Mouse (Mus musculus) hindbrain, embryonic 13.5 days (tissue): ENCODE data around the gene Txndc9. TPM values are rescaled to one million over a fixed set of nuclear protein-coding genes. Genes with fewer than 3 reads are reported as not detected.

Source experiments
- ATAC-seq: fragments of 200-750 bp; cut with Nextera tagmentation; 2 replicates; pipeline ENCODE4 v1.8.0; 2017; ENCODE audit warnings: moderate TSS enrichment; ENCODE audit not compliant: low FRiP score
- H3K27ac ChIP-seq: fragments of 300-500 bp; sonication (generic); 2 replicates; pipeline ENCODE4 v1.5.1; 2015; ENCODE audit warnings: inconsistent platforms, mild to moderate bottlenecking, moderate library complexity
- H3K27me3 ChIP-seq: fragments of 300-500 bp; sonication (generic); 2 replicates; pipeline ENCODE4 v1.6.1; 2015; ENCODE audit warnings: mild to moderate bottlenecking, inconsistent platforms
- H3K36me3 ChIP-seq: fragments of 300-500 bp; sonication (generic); 2 replicates; pipeline ENCODE4 v1.6.1; 2015; ENCODE audit warnings: mild to moderate bottlenecking, inconsistent platforms
- H3K4me1 ChIP-seq: fragments of 300-500 bp; sonication (generic); replicated peaks from 2 replicates; pipeline ENCODE4 v1.6.1; 2015; ENCODE audit warnings: inconsistent platforms
- H3K4me2 ChIP-seq: fragments of 300-500 bp; sonication (generic); 2 replicates; pipeline ENCODE4 v1.6.1; 2015; ENCODE audit warnings: inconsistent platforms, mild to moderate bottlenecking, moderate library complexity
- H3K4me3 ChIP-seq: fragments of 300-500 bp; sonication (generic); 2 replicates; pipeline ENCODE4 v1.5.1; 2015; ENCODE audit warnings: mild to moderate bottlenecking, inconsistent platforms
- H3K9ac ChIP-seq: fragments of 300-500 bp; sonication (generic); 2 replicates; pipeline ENCODE4 v1.6.1; 2015; ENCODE audit warnings: mild to moderate bottlenecking, inconsistent platforms
- H3K9me3 ChIP-seq: fragments of 300-500 bp; sonication (generic); 2 replicates; pipeline ENCODE4 v1.6.1; 2016; ENCODE audit warnings: inconsistent platforms
- WGBS: fragments of 180-500 bp; shearing (Covaris S2); methylation state at CpG from one replicate; pipeline ENCODE4 v1.1.7; 2015; 5-methylcytosine and 5-hydroxymethylcytosine counted together
- polyA plus RNA-seq: library from polyadenylated mRNA; unstranded; fragments of >200 nt; fragmentation: Nextera tagmentation; extraction: Ambion mirVana; gene quantifications from 2 replicates; pipeline ENCODE4 v1.2.1, GENCODE M21; 2015

Gene Txndc9
- polyA plus RNA-seq = 166 and 180 TPM in 2 replicates

DNA sequence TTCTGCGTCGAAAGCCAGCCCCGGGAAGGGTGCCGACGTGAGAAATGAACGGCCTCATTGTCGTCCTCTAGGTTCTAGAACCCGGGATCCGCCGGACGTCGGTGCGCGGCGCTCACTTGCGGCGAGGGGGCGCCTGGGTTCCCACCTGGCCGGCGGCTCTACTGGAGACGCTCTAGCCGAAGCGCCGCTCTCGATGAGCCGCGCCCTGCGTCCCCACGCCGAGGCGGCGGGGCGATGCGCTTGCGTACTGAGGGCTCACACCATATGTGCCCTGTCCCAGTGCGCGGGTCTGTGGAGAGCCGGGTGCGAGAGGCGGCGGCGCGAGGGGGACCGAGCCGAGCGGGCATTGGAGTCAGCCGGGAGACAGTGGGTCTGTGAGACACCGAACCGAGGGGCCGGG lies at the start of gene Txndc9, which contains the start of gene Eif5b:
Txndc9 (minus strand) TSS at position 27 of the 400 bp plus-strand sequence.
Eif5b (plus strand) TSS at position 144 of the 400 bp plus-strand sequence.
- Histone ChIP-seq H3K9me3 (no peaks in the 10 kb centered on the region), H3K27ac (peak within 1 kb of the TSS; percentile 95), H3K4me1 (peaks cover 23% of the 10 kb centered on the region), H3K36me3 (peaks cover 28% of the 10 kb centered on the region), H3K9ac (peak within 1 kb of the TSS; percentile 94), H3K27me3 (no peaks in the 10 kb centered on the region), H3K4me2 (peak within 1 kb of the TSS; percentile 84), H3K4me3 (peak within 1 kb of the TSS; percentile 89)
- ATAC-seq = peak; percentile 93
- under 1% methylated on average over 50 of the region's 50 CpGs for WGBS

DNA sequence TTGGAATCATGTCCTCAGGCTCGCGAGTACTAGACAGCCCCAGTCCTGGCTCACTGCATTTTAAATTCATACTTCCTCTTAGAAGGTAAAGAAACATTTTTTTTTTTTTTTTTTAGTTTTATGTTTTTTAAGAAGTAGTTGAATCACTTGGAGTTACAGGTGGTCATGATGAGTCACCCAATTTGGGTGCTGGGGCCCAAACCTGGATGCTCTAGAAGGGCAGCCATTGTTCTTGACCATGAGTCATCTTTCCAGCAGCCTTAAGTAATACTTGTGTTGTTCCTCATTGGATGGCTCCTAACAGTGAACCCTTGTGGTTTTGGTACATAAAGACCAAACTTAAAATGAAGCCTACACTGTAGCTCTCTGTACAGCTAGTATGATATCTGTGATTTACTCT lies 41.2 kb upstream of the Txndc9 start:
- no peaks in the 10 kb centered on the region for H3K4me1 ChIP-seq
- no peaks in the 10 kb centered on the region for H3K9me3 ChIP-seq
- no peak overlapping the region for H3K4me3 ChIP-seq
- ATAC-seq = no peak
- H3K4me2 ChIP-seq = no peak overlapping the region
- no peak overlapping the region for H3K9ac ChIP-seq
- no peaks in the 10 kb centered on the region for H3K27me3 ChIP-seq
- 94% methylated on average over 2 of the region's 2 CpGs for WGBS
- H3K36me3 ChIP-seq = peaks cover 76% of the 10 kb centered on the region
- H3K27ac ChIP-seq = no peak overlapping the region

DNA sequence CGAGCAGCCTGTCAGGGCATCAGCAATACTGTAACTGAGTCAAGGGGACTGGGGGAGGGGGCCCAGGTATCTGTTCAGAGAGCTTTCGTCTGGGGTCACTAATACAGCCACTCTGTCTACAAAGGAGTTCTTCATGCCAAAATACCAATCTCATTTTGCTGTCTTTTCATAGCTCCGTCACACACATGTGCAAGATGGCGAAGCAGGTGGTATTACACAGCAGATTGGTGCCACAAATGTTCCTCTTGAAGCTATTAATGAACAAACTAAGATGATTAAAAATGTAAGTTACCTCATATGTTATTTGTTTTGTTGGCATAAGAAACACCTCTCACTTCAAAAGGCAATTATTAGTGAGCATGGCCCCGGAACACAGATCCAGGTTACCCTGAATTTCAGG lies 39.7 kb upstream of the Txndc9 start:
- Histone ChIP-seq H3K4me2 (no peak overlapping the region), H3K4me3 (no peak overlapping the region), H3K9me3 (no peaks in the 10 kb centered on the region), H3K4me1 (no peaks in the 10 kb centered on the region), H3K9ac (no peak overlapping the region), H3K36me3 (peaks cover 81% of the 10 kb centered on the region), H3K27me3 (no peaks in the 10 kb centered on the region), H3K27ac (no peak overlapping the region)
- ATAC-seq = no peak
- 97% methylated on average over 5 of the region's 5 CpGs for WGBS

DNA sequence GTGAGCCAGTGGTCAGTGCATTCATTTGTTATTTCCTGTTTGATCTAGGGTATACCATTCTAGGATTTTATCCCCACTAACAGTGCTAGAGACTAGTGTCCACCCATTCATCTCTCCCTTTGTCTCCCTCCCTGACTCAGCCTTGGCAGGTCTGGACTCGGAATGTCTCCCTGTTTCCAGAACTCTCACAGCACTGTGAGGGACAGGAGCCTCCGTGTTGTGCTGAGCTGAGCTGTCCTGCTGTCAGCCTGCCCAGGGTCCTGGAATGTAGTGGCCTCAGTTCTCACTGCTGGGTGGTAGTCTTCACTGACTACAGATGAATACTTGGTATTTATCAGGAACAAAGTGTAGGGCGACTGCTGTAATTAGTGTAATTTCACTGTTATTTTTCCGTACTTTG lies 37.8 kb upstream of the Txndc9 start:
- Histone ChIP-seq H3K36me3 (peaks cover 73% of the 10 kb centered on the region), H3K27me3 (no peaks in the 10 kb centered on the region), H3K4me1 (no peaks in the 10 kb centered on the region), H3K27ac (no peak overlapping the region), H3K9ac (no peak overlapping the region), H3K4me2 (no peak overlapping the region), H3K4me3 (no peak overlapping the region), H3K9me3 (no peaks in the 10 kb centered on the region)
- ATAC-seq = no peak
- WGBS = 89% methylated on average over 4 of the region's 4 CpGs

DNA sequence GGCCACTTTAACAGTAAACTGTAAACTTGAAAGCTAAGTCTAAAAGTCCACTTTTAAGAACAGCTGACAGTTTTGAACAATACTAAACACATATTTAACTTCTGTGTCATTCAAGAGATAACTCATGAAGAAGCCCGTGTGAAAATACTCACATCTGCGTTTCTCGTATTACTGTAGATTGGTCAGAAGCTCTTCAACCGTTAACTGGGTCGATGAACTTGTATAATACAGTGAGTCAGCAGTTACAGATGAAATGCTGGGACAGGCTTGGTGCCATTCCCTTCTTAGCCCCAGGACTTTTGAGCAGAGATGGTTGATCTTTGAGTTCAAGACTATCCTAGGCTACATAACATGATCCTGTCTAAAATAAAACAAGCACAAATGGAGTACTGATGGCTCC lies 33.7 kb upstream of the Txndc9 start:
- WGBS = 95% methylated on average over 5 of the region's 5 CpGs
- H3K27ac ChIP-seq = no peak overlapping the region

DNA sequence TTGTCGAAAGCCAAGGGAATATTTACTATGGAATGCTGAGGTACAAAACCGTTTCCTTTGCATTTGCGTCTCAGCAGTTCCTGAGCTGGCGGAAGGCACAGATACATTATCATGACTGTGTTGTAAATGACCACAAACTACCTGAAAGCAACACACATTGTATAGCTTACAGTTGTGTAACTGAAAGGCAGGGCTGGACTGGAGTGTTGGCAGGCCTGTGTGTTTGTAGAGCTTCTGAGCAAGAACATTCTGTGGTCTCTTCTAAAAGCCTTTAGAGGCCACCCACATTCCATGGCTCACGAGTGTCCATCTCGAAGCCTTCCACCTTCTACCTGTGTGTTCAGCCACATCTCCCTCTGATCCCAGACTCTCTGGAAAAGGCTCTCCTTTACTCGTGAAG lies 29.6 kb upstream of the Txndc9 start:
- Histone ChIP-seq H3K27ac (no peak overlapping the region), H3K36me3 (peaks cover 32% of the 10 kb centered on the region), H3K9me3 (no peaks in the 10 kb centered on the region), H3K4me2 (no peak overlapping the region), H3K27me3 (no peaks in the 10 kb centered on the region), H3K9ac (no peak overlapping the region), H3K4me3 (no peak overlapping the region), H3K4me1 (no peaks in the 10 kb centered on the region)
- ATAC-seq = no peak
- WGBS = 97% methylated on average over 7 of the region's 7 CpGs

More for the DNA sequence above, 33.7 kb upstream of the Txndc9 start:
- Histone ChIP-seq H3K4me1 (no peaks in the 10 kb centered on the region), H3K27me3 (no peaks in the 10 kb centered on the region), H3K9me3 (no peaks in the 10 kb centered on the region), H3K9ac (no peak overlapping the region), H3K4me3 (no peak overlapping the region), H3K4me2 (no peak overlapping the region), H3K36me3 (peaks cover 39% of the 10 kb centered on the region)
- no peak for ATAC-seq

DNA sequence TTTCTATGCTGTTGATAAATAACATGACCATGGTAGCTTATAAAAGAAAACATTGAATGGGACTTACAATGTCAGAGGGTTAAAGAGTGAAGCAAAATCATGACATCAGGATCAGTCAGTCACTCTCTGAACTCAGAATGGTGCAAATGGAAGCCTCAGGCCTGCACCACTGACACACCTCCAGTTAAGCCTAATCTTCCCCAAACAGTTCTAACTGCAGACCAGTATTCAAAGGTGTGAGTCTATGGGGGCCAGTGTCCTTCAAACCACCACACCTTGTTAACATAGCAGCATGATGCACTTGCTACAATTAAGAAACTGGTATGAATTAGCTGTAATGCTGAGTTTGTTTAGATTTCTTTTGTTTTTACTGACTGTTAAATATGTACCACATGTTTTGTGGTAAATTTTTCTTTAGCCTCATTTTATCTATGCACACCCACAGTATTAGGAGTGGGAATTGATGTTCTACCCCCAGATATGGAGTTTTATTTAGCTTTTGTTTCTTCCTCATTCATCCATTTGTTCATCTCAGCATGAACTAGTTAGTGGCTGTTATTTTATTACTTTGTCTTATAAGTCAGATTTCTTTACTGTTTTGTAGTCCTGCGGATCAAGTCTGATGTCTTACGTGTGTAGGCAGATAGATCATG lies 17.0 kb upstream of the Txndc9 start:
- H3K4me2 ChIP-seq = no peak overlapping the region
- no peak for ATAC-seq
- WGBS = 99% methylated on average over 2 of the region's 2 CpGs
- no peak overlapping the region for H3K9ac ChIP-seq
- no peak overlapping the region for H3K4me3 ChIP-seq
- H3K27ac ChIP-seq = no peak overlapping the region
- no peaks in the 10 kb centered on the region for H3K27me3 ChIP-seq
- peaks cover 18% of the 10 kb centered on the region for H3K36me3 ChIP-seq
- H3K4me1 ChIP-seq = no peaks in the 10 kb centered on the region
- H3K9me3 ChIP-seq = no peaks in the 10 kb centered on the region

DNA sequence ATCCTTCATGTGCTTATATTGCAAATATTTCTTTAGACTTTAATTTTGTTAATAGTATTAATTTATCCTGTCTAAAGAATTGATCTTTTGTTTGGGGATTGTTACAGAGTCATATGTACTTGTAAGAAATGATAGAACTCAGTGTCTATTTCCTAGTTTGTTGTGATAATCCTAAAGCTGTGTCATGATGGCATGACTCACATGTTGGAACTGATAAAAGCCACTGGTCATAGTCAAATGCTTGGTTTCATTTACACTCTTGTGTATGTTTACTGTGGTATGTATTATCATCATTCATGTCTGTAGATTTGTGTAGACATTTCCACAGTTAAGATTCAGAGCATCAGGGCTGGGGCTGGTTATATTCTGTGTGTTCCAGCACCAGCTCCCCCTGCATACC lies 14.8 kb upstream of the Txndc9 start:
- ATAC-seq = no peak
- Histone ChIP-seq H3K27ac (no peak overlapping the region), H3K4me3 (no peak overlapping the region), H3K27me3 (no peaks in the 10 kb centered on the region), H3K9me3 (no peaks in the 10 kb centered on the region), H3K9ac (no peak overlapping the region), H3K36me3 (no peaks in the 10 kb centered on the region), H3K4me1 (no peaks in the 10 kb centered on the region), H3K4me2 (no peak overlapping the region)

DNA sequence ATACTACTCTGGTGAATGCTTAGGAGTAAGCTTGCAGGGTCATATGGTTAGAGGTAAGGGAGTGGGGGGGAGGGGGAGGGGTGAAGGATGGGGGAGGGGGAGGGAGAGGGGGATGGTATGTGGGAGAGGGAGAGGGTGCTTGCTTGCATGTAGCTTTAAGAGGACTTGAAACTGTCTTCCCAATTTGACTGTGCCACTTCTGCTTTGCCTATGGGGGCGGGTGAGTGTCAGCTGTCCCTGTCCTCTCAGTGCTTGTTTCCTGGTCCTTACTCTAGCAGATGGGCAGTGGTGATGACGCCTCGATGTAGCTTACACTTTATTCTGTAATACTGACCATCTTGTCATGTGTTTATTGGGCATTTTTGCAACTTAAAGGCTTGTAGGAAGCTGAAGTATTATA lies 14.4 kb upstream of the Txndc9 start:
- Histone ChIP-seq H3K4me1 (no peaks in the 10 kb centered on the region), H3K27ac (no peak overlapping the region), H3K4me3 (no peak overlapping the region), H3K36me3 (no peaks in the 10 kb centered on the region), H3K27me3 (no peaks in the 10 kb centered on the region), H3K4me2 (no peak overlapping the region), H3K9me3 (no peaks in the 10 kb centered on the region), H3K9ac (no peak overlapping the region)
- ATAC-seq = no peak
- WGBS = 88% methylated on average over 3 of the region's 3 CpGs

DNA sequence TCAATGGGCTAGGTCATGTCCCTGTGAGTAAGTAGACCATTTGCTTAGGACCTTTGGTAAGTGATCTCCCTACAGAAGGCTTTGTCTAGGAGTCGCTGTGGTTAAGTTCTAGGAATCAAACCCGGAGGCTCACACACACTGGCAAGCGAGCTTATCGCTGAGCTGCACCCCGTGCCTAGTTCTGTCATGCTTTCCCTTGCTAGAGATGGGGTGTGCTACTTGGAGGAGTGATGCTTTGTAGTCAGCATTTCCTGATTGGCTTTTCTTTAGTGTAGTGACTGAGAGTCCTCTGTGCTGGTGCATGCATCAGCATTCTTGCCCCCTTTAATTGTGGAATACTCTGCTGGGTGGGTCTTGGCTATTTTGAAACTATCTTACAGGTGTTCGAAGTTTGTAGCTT lies 14.0 kb upstream of the Txndc9 start:
- no peaks in the 10 kb centered on the region for H3K9me3 ChIP-seq
- no peaks in the 10 kb centered on the region for H3K27me3 ChIP-seq
- ATAC-seq = no peak
- no peak overlapping the region for H3K4me3 ChIP-seq
- no peak overlapping the region for H3K27ac ChIP-seq
- no peak overlapping the region for H3K4me2 ChIP-seq
- no peak overlapping the region for H3K9ac ChIP-seq
- no peaks in the 10 kb centered on the region for H3K36me3 ChIP-seq
- 83% methylated on average over 6 of the region's 6 CpGs for WGBS
- H3K4me1 ChIP-seq = no peaks in the 10 kb centered on the region

DNA sequence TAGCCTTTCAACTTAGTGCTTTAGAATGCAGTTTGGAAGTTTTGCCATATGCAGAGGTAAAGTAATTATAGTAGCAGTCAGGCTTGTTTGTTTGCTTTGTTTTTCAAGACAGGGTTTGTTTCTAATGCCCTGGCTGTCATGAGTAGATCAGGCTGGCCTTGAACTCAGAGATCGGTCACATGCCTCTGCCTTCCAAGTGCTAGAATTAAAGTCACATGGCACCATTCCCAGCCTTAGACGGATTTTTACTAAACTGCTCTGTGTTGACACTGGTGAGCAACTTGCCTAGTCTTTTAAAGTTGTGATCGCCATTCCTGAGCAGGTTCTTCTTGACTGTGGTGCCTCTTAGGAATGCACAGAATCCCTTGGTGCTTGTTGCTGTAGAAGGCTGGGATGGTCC lies 9.0 kb upstream of the Txndc9 start:
- ATAC-seq = no peak
- no peaks in the 10 kb centered on the region for H3K4me1 ChIP-seq
- H3K36me3 ChIP-seq = no peaks in the 10 kb centered on the region
- no peaks in the 10 kb centered on the region for H3K9me3 ChIP-seq
- H3K9ac ChIP-seq = no peak overlapping the region
- H3K27ac ChIP-seq = no peak overlapping the region
- no peak overlapping the region for H3K4me3 ChIP-seq
- no peaks in the 10 kb centered on the region for H3K27me3 ChIP-seq
- H3K4me2 ChIP-seq = no peak overlapping the region
- WGBS = 80% methylated on average over 3 of the region's 3 CpGs

DNA sequence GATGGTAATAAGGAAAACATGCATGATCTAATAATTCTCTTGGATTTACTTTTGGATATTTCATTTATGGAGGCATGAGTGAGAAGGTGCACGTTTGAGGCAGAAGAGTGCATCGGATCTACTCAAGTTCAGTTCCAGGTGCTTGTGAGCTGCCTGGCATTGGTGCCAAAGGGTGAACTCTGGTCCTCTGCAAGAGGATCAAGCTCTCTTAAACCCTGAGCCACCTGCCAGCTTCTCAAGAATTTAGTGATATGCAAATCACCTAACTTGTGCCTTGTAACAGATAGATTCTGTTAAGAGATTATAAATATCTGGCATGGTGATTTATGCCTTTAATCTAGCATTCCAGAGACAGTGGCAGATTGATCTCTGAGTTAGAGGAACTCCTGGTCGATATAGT lies 5.4 kb upstream of the Txndc9 start:
- H3K4me1 ChIP-seq = peaks cover 16% of the 10 kb centered on the region
- no peak overlapping the region for H3K4me3 ChIP-seq
- no peak for ATAC-seq
- no peaks in the 10 kb centered on the region for H3K9me3 ChIP-seq
- 95% methylated on average over 3 of the region's 3 CpGs for WGBS
- H3K27me3 ChIP-seq = no peaks in the 10 kb centered on the region
- H3K36me3 ChIP-seq = no peaks in the 10 kb centered on the region
- no peak overlapping the region for H3K27ac ChIP-seq
- H3K4me2 ChIP-seq = no peak overlapping the region
- no peak overlapping the region for H3K9ac ChIP-seq

DNA sequence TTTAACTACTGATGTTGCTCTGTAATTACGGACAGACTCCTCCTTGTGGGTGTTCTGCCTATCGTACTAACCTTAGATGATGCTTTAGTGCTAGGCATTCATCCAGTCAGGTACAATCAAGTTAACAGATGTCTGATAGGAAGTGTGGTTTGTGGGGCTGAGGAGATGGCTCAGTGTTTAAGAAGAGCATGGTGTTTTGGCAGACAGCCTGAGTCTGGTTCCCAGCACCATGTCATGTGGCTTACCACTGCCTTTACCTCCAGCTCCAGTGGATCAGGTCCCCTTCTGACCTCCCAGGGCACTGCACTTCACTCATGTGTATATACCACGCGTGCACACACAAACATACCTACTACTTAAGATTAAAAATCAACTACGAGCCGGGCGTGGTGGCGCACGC lies 4.3 kb upstream of the Txndc9 start:
- H3K27me3 ChIP-seq = no peaks in the 10 kb centered on the region
- peaks cover 16% of the 10 kb centered on the region for H3K4me1 ChIP-seq

More for the DNA sequence above, 4.3 kb upstream of the Txndc9 start:
- Histone ChIP-seq H3K9me3 (no peaks in the 10 kb centered on the region), H3K36me3 (no peaks in the 10 kb centered on the region), H3K27ac (no peak overlapping the region), H3K9ac (no peak overlapping the region), H3K4me2 (no peak overlapping the region), H3K4me3 (no peak overlapping the region)
- ATAC-seq = no peak
- WGBS = 95% methylated on average over 9 of the region's 9 CpGs
